Mouse (Mus musculus) T-helper 2 cell (primary cell): ENCODE data around the gene Cnnm4.

ENCODE experiments used
- in situ Hi-C: fragments of 300-600 bp; cut with MboI, MseI; formaldehyde crosslinking; loops from one replicate; pipeline ENCODE4 v1.15.1; 2025; ENCODE audit warnings: high pct_unique_total_duplicates

Cnnm4 gene

GRCm38 (mm10) chr1:36471181-36472105 lies at the start of gene Cnnm4:
Gene Cnnm4, plus strand, starts transcription at chr1:36471620.
- in situ Hi-C loops: no loop called here

DNA sequence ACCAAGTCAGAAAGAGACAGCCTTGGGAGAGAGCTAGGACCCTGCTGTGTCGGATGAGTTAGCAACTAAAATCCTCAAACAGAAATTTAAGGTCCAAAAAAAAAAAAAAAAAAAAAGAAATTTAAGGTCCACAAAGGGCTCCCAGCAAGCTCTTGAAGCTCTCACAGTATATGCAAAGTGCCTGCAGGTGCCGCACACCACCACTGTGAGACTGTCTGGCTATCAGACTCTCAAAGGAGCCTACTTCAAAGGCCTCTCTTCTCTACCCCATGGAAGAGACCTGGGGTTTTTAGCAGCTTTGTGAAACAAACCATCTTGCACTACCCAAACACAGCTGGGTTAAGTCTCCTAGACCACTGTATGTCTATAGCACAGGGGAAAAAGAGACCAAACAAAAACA lies 41.9 kb upstream of the Cnnm4 start:
- in situ Hi-C loops: no loop called here

- in situ Hi-C loops: no loop called here
These were observed 38.4 kb upstream of the Cnnm4 start for GRCm38 (mm10) chr1:36432999-36433398.

GRCm38 (mm10) chr1:36433616-36434015 lies 37.8 kb upstream of the Cnnm4 start:
- in situ Hi-C loops: no loop called here

DNA sequence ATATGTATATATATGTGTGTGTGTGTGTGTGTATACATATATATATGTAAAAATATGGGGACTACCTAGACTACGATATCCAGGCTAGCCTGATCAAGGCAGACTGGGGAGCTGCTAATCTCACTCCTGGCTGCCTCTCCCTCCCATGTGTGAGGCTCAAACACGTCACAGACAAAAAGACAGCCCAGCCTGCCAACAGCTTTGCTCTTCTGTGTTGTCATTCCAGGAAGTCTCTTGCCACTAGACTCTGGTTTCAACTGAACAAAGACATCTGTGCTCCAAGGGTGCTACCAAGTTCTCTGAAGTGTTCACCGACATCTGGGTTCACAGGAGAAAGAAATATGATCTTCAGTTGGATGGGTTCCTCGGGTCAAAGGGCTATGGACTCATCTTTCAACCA lies 36.3 kb upstream of the Cnnm4 start:
- in situ Hi-C loops: no loop called here

DNA sequence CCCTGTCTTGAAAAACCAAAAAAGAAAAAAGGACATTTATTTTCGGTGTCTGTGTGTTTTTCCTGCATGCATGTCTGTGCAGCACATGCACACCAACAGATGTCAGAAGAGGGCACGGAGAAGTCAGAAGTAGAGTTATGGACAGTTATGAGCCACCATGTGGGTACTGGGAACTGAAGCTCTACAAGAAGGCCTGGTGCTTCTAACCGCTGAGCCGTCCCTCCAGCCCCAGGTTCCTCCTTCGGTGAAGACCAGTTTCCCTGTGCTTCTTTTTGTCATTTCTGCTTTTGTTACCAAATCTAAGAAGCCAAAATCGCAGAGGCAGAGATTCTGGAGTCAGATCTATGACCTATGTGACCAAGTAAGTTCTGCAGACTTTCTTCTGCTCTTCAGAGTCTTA lies 34.9 kb upstream of the Cnnm4 start:
- in situ Hi-C loops: no loop called here

DNA sequence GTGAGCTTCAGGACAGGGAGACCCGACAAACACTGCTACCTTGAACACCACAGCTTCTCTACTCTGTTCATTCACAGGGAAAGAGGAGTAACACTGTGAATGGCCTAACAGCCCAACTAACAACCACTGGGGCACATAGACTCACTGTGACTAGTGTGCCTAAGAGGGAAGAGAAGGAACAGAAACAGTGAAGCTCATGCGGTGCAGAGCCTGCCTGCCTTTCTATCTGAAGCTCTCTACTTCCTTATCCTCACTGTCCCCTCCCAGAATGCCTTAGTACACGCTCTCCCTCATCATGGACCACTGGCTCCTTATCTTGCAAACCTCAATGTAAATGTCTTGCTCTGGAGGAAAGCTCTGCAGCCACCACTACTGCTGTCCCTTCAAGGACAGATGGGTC lies 34.2 kb upstream of the Cnnm4 start:
- in situ Hi-C loops: no loop called here

DNA sequence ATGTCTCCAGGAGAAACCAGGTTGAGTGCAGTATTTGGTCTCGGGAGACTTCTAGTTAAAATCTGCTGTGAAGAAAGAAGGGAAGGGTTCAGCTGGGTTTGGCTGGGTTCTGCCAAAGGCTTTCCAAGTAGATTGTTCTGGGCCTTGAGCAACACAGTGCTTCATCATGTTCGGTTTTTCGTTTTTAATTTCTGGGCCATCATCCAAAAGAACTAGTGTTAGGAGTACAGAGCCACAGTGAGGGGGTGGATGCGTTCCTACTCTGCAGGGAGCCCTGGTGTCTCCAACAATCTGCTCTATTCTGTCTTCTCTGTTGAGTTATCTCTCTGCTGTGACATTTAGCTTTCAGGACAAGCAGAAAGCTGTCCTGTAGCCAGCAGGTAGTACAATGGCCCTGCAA lies 30.3 kb upstream of the Cnnm4 start:
- in situ Hi-C loops: loop anchor here (10.0 kb wide), 1 partner anchor 1684 kb away; the partner anchor contains the start of gene Rev1

DNA sequence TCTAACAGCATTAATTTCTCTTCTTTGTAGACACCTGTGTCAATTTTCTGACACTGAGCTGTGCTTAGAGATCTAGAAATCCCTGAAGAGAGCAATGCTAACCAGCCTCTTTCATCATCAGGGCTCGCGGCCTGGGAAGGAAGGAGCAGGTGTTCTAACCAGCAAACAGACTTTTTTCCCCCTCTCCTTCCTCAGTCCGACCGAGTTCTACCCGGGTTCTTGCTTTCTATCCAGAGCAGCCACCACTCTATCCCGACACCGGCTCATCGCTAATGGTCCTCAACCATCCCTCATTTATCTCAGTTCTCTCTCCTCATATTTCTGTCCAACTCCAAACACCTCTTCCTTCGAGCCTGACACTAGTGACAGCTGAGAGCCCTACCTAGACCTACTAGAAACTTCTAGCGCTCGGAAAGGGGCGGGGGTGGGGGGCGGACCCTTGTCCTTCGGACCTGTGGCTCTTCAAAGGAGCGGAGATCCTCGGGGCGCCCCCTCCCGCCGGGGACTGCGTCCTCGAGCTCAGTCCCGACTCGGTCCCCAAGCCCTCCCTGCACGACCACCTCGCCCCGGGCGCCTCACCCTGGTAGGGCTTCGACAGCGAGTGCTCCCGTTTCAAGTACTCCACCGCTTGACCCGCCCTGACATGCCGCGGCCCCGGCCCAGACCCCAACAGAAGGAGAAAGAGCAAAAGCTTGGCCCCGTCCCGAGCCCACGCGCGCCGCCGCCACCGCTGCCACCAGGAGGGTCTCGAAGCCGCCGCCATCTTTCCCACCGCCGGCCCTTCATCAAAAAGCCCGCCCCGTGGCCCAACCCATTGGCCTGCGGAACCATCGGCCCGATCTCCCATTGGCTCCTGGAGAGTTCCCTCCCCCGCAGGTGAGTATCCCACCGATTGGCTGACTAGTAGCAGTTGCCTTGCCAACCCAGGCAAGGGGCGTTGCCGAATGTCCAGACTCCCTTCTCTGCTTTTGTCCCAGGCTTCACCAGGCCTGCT lies 26.7 kb upstream of the Cnnm4 start, which contains the start of gene Lman2l:
TSS of gene Lman2l (minus strand) at position 801 of the 994 bp plus-strand sequence.
- in situ Hi-C loops: loop anchor here (10.0 kb wide), 1 partner anchor 1680 kb away; the partner anchor contains the start of gene Rev1

GRCm38 (mm10) chr1:36445508-36445907 lies 25.9 kb upstream of the Cnnm4 start:
- in situ Hi-C loops: loop anchor here (10.0 kb wide), 1 partner anchor 1679 kb away; the partner anchor contains the start of gene Rev1

DNA sequence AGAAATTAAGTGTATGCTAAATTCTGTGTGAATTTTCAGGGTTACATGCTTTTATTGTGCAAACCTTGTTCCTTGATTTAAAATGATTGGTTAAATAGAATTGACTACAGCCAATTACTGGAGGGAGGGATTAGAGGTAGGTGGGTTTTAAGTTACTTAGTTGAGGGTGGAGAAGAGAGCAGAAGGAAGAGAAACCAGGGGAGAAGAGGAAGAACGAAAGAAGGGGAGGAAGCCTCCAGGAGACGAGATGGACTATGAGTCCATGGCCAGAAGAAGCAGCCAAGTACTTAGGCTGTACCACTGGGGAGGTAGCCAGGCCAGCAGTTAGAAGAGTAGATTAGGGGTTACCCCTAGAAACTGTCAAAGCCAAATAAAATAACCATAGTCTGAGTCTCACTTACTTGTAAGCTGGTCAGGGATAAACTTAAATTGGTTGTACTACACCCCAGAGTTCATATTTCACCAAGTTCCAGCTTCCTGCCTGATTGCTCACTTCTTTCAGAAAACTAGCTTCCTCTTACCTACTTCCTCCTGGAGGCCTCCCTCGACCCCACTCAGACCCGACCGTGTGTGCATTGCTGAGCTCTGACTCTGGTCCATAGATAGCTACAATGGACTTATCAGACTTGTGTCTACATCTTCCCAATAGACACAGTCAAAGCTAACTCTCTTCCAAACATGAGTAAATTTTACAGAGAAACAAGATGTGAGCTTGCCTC lies 25.2 kb upstream of the Cnnm4 start:
- in situ Hi-C loops: loop anchor here (10.0 kb wide), 1 partner anchor 1679 kb away; the partner anchor contains the start of gene Rev1

DNA sequence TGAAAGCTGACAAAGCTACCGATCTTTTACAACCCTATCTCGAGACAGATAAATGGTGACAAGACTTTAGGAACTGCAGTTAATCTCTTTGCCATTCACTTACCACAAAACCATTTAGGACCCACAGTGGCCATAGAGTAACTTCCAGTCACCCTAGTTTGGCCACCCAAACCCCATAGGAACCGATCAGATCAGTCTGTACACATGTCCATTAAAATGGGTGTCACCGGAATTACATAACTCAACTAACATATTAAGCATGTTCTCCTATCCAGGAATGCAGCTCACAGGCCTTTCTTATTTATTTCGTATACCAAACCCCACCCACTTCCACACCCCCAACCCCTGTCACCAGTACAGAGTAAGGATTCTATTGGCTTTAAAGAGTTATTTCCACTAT lies 24.6 kb upstream of the Cnnm4 start:
- in situ Hi-C loops: loop anchor here (10.0 kb wide), 1 partner anchor 1678 kb away; the partner anchor contains the start of gene Rev1

- in situ Hi-C loops: no loop called here
These were observed 17.2 kb upstream of the Cnnm4 start for GRCm38 (mm10) chr1:36454055-36454815.

GRCm38 (mm10) chr1:36457388-36458014 lies 13.9 kb upstream of the Cnnm4 start:
- in situ Hi-C loops: no loop called here

DNA sequence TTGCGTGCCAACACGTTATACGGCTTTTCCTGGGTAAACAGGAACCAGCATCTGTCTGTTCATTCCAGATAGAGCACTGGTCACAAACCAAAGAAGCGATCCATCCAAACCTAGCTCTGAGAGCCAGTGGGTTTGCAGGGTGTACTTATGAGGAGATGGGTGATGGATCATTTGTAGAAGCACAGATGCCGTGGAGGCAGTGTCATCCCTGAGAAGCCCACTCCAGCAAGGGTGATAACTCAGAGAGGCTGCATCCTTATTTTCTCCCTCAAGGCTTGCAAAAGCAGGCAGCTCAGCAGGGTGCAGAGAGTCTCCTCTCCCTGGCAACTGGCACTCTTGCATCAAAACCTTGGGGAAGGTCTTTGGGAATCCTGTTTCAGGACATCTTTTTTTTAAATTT lies 13.3 kb upstream of the Cnnm4 start:
- in situ Hi-C loops: no loop called here

DNA sequence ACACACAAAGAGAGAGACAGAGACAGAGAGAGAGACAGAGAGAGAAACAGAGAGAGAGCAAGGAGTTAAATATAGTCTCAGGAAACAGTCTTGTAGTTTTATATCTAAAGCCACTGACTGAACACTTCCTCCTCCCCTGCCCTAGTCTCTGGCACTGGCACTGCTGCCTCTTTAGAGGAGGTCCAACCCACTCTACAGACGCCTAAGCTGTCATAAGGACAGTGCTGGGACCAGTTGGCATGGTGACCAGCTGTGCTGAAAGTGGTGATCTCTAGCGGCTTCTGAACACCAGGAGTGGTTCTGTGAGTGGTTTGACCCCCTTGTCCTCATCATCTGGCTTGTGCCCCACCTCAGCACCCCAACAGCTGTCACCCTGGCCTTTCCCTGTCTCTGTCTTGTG lies 9.6 kb upstream of the Cnnm4 start:
- in situ Hi-C loops: no loop called here

DNA sequence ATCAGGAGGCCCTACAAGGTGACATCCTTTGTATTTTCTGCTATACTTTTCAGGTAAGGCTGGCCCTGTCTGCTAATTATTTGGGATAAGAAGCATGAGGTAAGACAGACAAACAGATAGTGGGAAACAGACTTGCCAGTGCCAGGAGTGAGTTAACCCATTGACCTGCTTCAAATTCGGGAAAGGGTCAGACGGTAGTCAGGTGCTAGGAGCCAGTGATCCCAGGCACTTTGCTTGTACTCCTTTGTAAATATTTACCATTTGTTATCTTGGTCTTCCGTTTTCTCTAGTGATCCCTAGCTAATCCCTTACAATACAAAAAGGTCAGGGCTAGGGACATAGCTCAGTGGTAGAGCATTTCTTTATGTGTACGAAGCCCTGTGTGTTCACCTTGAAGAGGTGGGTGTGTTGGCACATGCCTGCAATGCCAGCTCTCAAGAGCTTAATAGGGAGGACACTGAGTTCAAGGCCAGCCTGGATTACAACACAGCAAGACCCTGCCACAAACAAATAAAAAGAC lies 5.7 kb upstream of the Cnnm4 start:
- in situ Hi-C loops: no loop called here

DNA sequence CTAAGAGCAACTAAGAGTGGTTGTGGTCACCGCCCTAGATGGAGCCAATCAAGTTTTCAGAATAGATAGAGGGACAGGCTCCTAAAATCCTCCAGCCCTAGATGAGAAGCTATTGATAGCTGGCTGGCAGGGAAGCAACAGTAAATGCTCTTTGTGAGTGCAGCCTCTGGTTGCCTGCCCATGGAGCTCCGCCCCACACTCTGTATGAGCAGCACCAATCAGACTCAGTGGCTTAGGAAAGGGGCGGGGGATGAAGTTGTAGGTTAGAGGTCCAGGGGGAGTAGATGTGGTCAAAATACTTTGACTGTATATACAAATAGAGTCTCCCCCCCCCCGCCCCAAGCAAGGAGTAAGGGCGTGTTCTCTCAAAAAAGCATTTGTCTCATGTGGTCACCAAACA lies 4.0 kb upstream of the Cnnm4 start:
- in situ Hi-C loops: no loop called here

DNA sequence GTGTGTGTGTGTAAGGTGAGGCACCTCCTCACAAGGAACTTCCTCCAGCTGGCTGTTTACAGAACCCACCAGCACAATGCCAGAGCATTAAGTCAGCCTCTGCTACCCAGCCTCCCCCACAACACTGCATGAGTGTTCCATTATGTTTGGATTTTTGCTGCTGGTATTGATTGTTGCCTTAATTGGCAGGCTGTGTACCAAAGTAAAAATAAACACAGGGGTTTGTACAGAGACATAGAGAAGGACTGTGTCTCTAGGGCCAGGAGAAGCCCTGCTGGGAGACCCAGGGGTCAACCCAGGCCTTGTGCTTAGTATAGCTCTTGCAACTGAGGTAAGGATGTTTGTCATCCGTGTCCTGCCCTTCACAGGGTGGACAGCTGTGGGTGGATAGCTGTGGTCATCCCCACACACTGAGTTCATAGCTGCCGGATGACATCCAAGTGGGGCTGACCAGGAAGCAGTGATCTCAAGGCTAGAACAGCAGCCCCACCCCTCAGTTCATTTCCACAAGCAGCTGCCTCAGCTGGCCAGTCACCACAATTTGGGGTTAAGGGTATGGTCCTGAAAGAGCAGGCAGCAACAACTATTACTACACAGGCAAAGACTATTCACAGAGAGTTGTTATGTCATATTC lies 1.5 kb upstream of the Cnnm4 start:
- in situ Hi-C loops: no loop called here
